Mouse (Mus musculus) lung, postnatal 0 days (tissue): ENCODE data around the gene Xylt1. TPM values are rescaled to one million over a fixed set of nuclear protein-coding genes. Genes with fewer than 3 reads are reported as not detected.
A peak's percentile ranks its signal among the peaks of the same experiment; 100 is the strongest.

Source experiments
- ATAC-seq: fragments of 200-750 bp; cut with Nextera tagmentation; 2 replicates; pipeline ENCODE4 v1.8.0; 2017; ENCODE audit warnings: moderate library complexity
- DNase-seq: peaks from one replicate; pipeline ENCODE4 v3.0.0-alpha.2; 2016; ENCODE audit warnings: low spot score
- H3K27ac ChIP-seq: fragments of 300-500 bp; sonication (generic); 2 replicates; pipeline ENCODE4 v1.5.1; 2014; ENCODE audit warnings: antibody characterized with exemption, mild to moderate bottlenecking, low read length, mixed read lengths
- H3K27me3 ChIP-seq: fragments of 300-500 bp; sonication (generic); replicated peaks from 2 replicates; pipeline ENCODE4 v1.6.1; 2014; ENCODE audit warnings: low read length, mixed read lengths; ENCODE audit not compliant: insufficient read depth
- H3K36me3 ChIP-seq: fragments of 300-500 bp; sonication (generic); 2 replicates; pipeline ENCODE4 v1.6.1; 2014; ENCODE audit warnings: low read length, mixed read lengths; ENCODE audit not compliant: insufficient read depth
- H3K4me1 ChIP-seq: fragments of 300-500 bp; sonication (generic); 2 replicates; pipeline ENCODE4 v1.6.1; 2014; ENCODE audit warnings: antibody characterized with exemption, low read depth, low read length, mixed read lengths; ENCODE audit not compliant: insufficient read depth
- H3K4me2 ChIP-seq: fragments of 300-500 bp; sonication (generic); replicated peaks from 2 replicates; pipeline ENCODE4 v1.6.1; 2014; ENCODE audit warnings: low read depth, mild to moderate bottlenecking, low read length, moderate library complexity, mixed read lengths
- H3K4me3 ChIP-seq: fragments of 300-500 bp; sonication (generic); 2 replicates; pipeline ENCODE4 v1.5.1; 2014; ENCODE audit warnings: low read depth, low read length
- H3K9ac ChIP-seq: fragments of 300-500 bp; sonication (generic); replicated peaks from 2 replicates; pipeline ENCODE4 v1.6.1; 2014; ENCODE audit warnings: low read depth, mild to moderate bottlenecking
- H3K9me3 ChIP-seq: fragments of 300-500 bp; sonication (generic); 2 replicates; pipeline ENCODE4 v1.6.1; 2016; ENCODE audit warnings: low read length, mixed read lengths
- CTCF ChIP-seq: IDR thresholded peaks from 2 replicates; pipeline ENCODE4 v1.5.1; 2016; ENCODE audit warnings: antibody characterized with exemption, mild to moderate bottlenecking
- EP300 ChIP-seq: IDR thresholded peaks from 2 replicates; pipeline ENCODE4 v1.6.1; 2016; ENCODE audit warnings: antibody characterized with exemption, mild to moderate bottlenecking, control low read depth
- WGBS: fragments of 180-500 bp; shearing (Covaris S2); extraction: QIAGEN DNeasy Blood & Tissue Kit; methylation state at CpG from one replicate; pipeline ENCODE4 v1.1.7; 2014; 5-methylcytosine and 5-hydroxymethylcytosine counted together
- polyA plus RNA-seq: library from polyadenylated mRNA; unstranded; fragments of >200 nt; fragmentation: Nextera tagmentation; extraction: Ambion mirVana; gene quantifications from 2 replicates; pipeline ENCODE4 v1.2.1, GENCODE M21; 2015

Gene Xylt1
- polyA plus RNA-seq, 1 experiment from 2014 or later: 0.45 TPM

DNA sequence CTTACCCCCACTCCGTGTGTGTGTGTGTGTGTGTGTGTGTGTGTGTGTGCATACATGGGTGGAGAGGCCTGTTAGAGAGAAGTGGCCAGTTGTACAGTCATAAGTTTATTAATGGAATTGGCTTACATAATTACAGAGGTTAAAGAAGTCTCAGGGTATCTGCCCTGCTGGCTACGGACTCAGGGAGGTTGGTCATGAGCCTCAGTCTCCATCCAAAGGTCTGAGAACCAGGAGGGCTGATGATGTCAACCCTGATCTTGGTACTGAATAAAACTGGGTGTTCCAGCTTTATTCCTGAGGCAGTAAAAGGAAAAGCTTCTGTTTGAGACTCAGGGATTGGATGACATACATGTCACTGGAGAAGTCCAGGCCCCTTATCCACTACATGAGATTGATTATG, 39.1 kb downstream of the Xylt1 start:
- no peak for DNase-seq
- TF ChIP-seq EP300 (no peak), CTCF (no peak)
- H3K9ac ChIP-seq: no peak overlapping the region
- WGBS: 81% methylated on average over 2 of the region's 2 CpGs
- no peak overlapping the region for H3K4me2 ChIP-seq
- H3K4me1 ChIP-seq: no peaks in the 10 kb centered on the region
- H3K9me3 ChIP-seq: no peaks in the 10 kb centered on the region
- no peak overlapping the region for H3K27ac ChIP-seq
- no peak for ATAC-seq
- H3K4me3 ChIP-seq: no peak overlapping the region
- H3K27me3 ChIP-seq: no peaks in the 10 kb centered on the region
- no peaks in the 10 kb centered on the region for H3K36me3 ChIP-seq

GRCm38 (mm10) chr7:117420301-117420700, 39.5 kb downstream of the Xylt1 start:
- ATAC-seq (no peak), DNase-seq (no peak)
- Histone ChIP-seq H3K27ac (no peak overlapping the region), H3K4me1 (no peaks in the 10 kb centered on the region), H3K27me3 (no peaks in the 10 kb centered on the region), H3K4me3 (no peak overlapping the region), H3K4me2 (no peak overlapping the region), H3K9me3 (no peaks in the 10 kb centered on the region), H3K9ac (no peak overlapping the region), H3K36me3 (no peaks in the 10 kb centered on the region)
- TF ChIP-seq CTCF (no peak), EP300 (no peak)

- Histone ChIP-seq H3K4me1 (no peaks in the 10 kb centered on the region), H3K27me3 (no peaks in the 10 kb centered on the region), H3K9ac (no peak overlapping the region), H3K9me3 (no peaks in the 10 kb centered on the region), H3K4me2 (no peak overlapping the region), H3K36me3 (no peaks in the 10 kb centered on the region), H3K27ac (no peak overlapping the region), H3K4me3 (no peak overlapping the region)
- DNase-seq (no peak), ATAC-seq (no peak)
- TF ChIP-seq EP300 (no peak), CTCF (no peak)
- 63% methylated on average over 11 of the region's 11 CpGs for WGBS
These were observed 40.2 kb downstream of the Xylt1 start for GRCm38 (mm10) chr7:117420836-117421566.

DNA sequence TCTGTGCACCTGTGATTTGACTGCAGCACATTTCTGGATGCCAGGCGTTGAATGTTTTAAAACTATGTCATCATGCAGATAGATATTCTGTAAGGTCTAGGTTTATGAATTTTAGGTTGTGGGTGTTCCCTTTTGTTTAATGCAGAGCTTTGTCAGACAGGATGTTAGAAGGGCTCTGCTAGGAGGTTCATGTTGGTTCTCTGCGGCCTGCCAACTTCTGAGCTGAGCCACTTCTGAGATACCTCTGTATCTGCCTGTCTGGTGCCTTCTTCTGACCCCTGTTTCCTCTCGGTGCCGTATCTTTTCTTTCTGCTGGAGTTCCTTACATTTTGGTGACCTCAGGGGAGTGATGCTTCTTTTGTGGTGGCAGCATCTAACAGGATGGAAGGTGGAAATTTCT, 44.1 kb downstream of the Xylt1 start:
- WGBS: 78% methylated on average over 4 of the region's 4 CpGs
- DNase-seq (no peak), ATAC-seq (no peak)
- no peaks in the 10 kb centered on the region for H3K27me3 ChIP-seq
- H3K9me3 ChIP-seq: no peaks in the 10 kb centered on the region
- TF ChIP-seq EP300 (no peak), CTCF (no peak)
- no peak overlapping the region for H3K27ac ChIP-seq
- H3K9ac ChIP-seq: no peak overlapping the region
- H3K36me3 ChIP-seq: no peaks in the 10 kb centered on the region
- no peaks in the 10 kb centered on the region for H3K4me1 ChIP-seq
- no peak overlapping the region for H3K4me2 ChIP-seq
- no peak overlapping the region for H3K4me3 ChIP-seq

DNA sequence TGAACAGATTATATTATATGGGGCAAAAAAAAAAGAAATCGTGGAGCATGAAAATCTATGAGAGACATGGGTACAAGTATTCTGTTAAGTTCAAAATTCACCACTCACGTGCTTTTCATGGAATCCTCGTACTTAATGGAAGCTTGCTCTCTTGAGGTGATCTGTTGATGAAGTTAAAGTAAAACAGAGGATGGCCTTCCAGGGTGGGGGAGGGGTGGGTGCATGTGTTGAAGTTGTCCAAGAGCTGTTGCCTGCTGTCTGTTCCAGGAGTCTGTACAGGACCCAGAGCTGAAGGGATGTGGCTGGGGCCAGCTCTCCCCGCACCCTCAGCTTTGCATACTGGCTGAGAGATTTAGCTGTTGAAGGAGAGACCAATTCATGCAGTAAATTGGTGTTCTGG, 45.6 kb downstream of the Xylt1 start:
- no peak for DNase-seq
- TF ChIP-seq CTCF: no peak
- TF ChIP-seq EP300: no peak
- Histone ChIP-seq H3K27me3 (no peaks in the 10 kb centered on the region), H3K9me3 (no peaks in the 10 kb centered on the region), H3K27ac (no peak overlapping the region), H3K4me3 (no peak overlapping the region), H3K4me1 (no peaks in the 10 kb centered on the region), H3K4me2 (no peak overlapping the region), H3K9ac (no peak overlapping the region), H3K36me3 (no peaks in the 10 kb centered on the region)
- no peak for ATAC-seq
- WGBS: 83% methylated on average over 4 of the region's 4 CpGs

GRCm38 (mm10) chr7:117428690-117429224, 48.0 kb downstream of the Xylt1 start:
- Histone ChIP-seq H3K9ac (no peak overlapping the region), H3K36me3 (no peaks in the 10 kb centered on the region), H3K9me3 (no peaks in the 10 kb centered on the region), H3K27me3 (no peaks in the 10 kb centered on the region), H3K4me2 (no peak overlapping the region), H3K4me3 (no peak overlapping the region), H3K4me1 (no peaks in the 10 kb centered on the region), H3K27ac (no peak overlapping the region)
- WGBS: 39% methylated on average over 8 of the region's 8 CpGs
- TF ChIP-seq EP300 (no peak), CTCF (no peak)
- DNase-seq: peak; percentile 57
- peak; percentile 74 for ATAC-seq
